Mouse (Mus musculus) forebrain, embryonic 12.5 days (tissue): ENCODE measurements at regions not wholly inside any gene's neighbourhood (a gene's known extent, or its start where the extent isn't known, plus 50 kb on each side); places are given as distances from the start of the nearest gene placed in this dataset.

ENCODE experiments used
- ATAC-seq: fragments of 200-750 bp; cut with Nextera tagmentation; 2 replicates; pipeline ENCODE4 v1.8.0; 2017; ENCODE audit warnings: moderate TSS enrichment; ENCODE audit not compliant: low FRiP score
- H3K27ac ChIP-seq: fragments of 300-500 bp; sonication (generic); 2 replicates; pipeline ENCODE4 v1.5.1; 2016; ENCODE audit warnings: mild to moderate bottlenecking
- H3K27me3 ChIP-seq: fragments of 300-500 bp; sonication (generic); 2 replicates; pipeline ENCODE4 v1.6.1; 2016; ENCODE audit warnings: mild to moderate bottlenecking
- H3K36me3 ChIP-seq: fragments of 300-500 bp; sonication (generic); replicated peaks from 2 replicates; pipeline ENCODE4 v1.6.1; 2016; ENCODE audit warnings: mild to moderate bottlenecking
- H3K4me1 ChIP-seq: fragments of 300-500 bp; sonication (generic); 2 replicates; pipeline ENCODE4 v1.6.1; 2016
- H3K4me2 ChIP-seq: fragments of 300-500 bp; sonication (generic); 2 replicates; pipeline ENCODE4 v1.6.1; 2016; ENCODE audit warnings: mild to moderate bottlenecking, moderate library complexity
- H3K4me3 ChIP-seq: fragments of 300-500 bp; sonication (generic); replicated peaks from 2 replicates; pipeline ENCODE4 v1.5.1; 2016; ENCODE audit warnings: mild to moderate bottlenecking
- H3K9ac ChIP-seq: fragments of 300-500 bp; sonication (generic); 2 replicates; pipeline ENCODE4 v1.6.1; 2016; ENCODE audit warnings: mild to moderate bottlenecking
- H3K9me3 ChIP-seq: fragments of 300-500 bp; sonication (generic); 2 replicates; pipeline ENCODE4 v1.6.1; 2016
- WGBS: fragments of 180-500 bp; shearing (Covaris S2); methylation state at CpG from one replicate; pipeline ENCODE4 v1.1.7; 2016; 5-methylcytosine and 5-hydroxymethylcytosine counted together

- no peak overlapping the region for H3K27ac ChIP-seq
- H3K9me3 ChIP-seq = no peaks in the 10 kb centered on the region
- H3K36me3 ChIP-seq = no peaks in the 10 kb centered on the region
- ATAC-seq = no peak
- H3K27me3 ChIP-seq = no peaks in the 10 kb centered on the region
- 72% methylated on average over 1 of the region's 1 CpGs for WGBS
- H3K9ac ChIP-seq = no peak overlapping the region
- H3K4me3 ChIP-seq = no peak overlapping the region
- H3K4me1 ChIP-seq = no peaks in the 10 kb centered on the region
- no peak overlapping the region for H3K4me2 ChIP-seq
Observed at GRCm38 (mm10) chr6:41225382-41225781, 76.7 kb upstream of the Try4 start.

- Histone ChIP-seq H3K9me3 (0 out of 2 replicates have a peak, but pooled peaks cover 4% of the 10 kb centered on the region), H3K36me3 (no peaks in the 10 kb centered on the region), H3K9ac (no peak overlapping the region), H3K4me3 (no peak overlapping the region), H3K27me3 (no peaks in the 10 kb centered on the region), H3K27ac (no peak overlapping the region), H3K4me1 (no peaks in the 10 kb centered on the region), H3K4me2 (no peak overlapping the region)
- 84% methylated on average over 7 of the region's 7 CpGs for WGBS
- ATAC-seq = no peak
Observed at GRCm38 (mm10) chr6:41218415-41218814, 83.7 kb upstream of the Try4 start.

GRCm38 (mm10) chr6:41215857-41216256 is 86.2 kb upstream of the Try4 start:
- 88% methylated on average over 4 of the region's 4 CpGs for WGBS
- Histone ChIP-seq H3K4me1 (no peaks in the 10 kb centered on the region), H3K4me3 (no peak overlapping the region), H3K4me2 (no peak overlapping the region), H3K9ac (no peak overlapping the region), H3K9me3 (0 out of 2 replicates have a peak, but pooled peaks cover 4% of the 10 kb centered on the region), H3K27me3 (no peaks in the 10 kb centered on the region), H3K36me3 (no peaks in the 10 kb centered on the region), H3K27ac (no peak overlapping the region)
- no peak for ATAC-seq

DNA sequence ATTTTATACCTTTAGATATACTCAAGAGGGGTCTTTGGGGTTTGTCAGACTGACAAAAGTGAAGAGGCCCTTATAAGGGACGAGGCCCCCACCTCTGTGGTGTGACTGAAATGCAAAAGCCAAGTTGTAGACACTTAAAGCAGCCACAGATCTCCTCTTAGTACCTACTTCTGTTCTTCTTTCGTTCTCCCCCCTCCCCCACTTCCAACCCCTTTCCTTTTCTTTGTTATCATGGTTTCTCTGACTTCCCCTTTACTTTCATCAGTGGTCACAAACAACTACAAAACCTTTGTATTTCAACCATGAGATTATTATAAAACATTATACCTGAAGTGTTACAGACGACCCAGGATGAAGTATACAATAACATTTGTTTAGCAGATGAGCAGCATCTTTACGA is 96.2 kb upstream of the Try4 start:
- Histone ChIP-seq H3K27me3 (no peaks in the 10 kb centered on the region), H3K4me2 (no peak overlapping the region), H3K9me3 (no peaks in the 10 kb centered on the region), H3K36me3 (no peaks in the 10 kb centered on the region), H3K27ac (no peak overlapping the region), H3K4me3 (no peak overlapping the region), H3K4me1 (no peaks in the 10 kb centered on the region), H3K9ac (no peak overlapping the region)
- ATAC-seq = no peak
- WGBS = 76% methylated on average over 4 of the region's 4 CpGs

DNA sequence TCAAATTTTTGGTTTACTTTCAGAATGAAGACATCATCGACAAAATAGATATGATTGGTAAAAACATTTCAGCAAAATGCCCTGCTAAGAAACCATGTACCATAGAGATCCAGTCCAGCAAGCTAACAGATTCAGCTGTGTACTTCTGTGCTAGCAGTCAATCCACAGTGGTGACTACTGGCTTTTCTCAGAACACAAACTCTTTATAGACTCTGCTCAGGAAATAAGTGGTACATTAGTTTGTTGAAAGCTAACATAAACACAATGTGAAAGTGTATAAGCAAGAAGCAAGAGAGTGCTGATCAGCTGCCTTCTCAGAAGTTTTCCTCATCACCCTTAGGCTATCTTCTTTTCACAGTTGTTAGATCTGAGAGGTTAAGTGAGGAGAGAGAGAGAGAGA is 99.2 kb upstream of the Try4 start:
- Histone ChIP-seq H3K36me3 (no peaks in the 10 kb centered on the region), H3K9me3 (no peaks in the 10 kb centered on the region), H3K4me3 (no peak overlapping the region), H3K4me1 (no peaks in the 10 kb centered on the region), H3K27ac (no peak overlapping the region), H3K4me2 (no peak overlapping the region), H3K27me3 (no peaks in the 10 kb centered on the region), H3K9ac (no peak overlapping the region)
- no peak for ATAC-seq
- WGBS = 94% methylated on average over 1 of the region's 1 CpGs

DNA sequence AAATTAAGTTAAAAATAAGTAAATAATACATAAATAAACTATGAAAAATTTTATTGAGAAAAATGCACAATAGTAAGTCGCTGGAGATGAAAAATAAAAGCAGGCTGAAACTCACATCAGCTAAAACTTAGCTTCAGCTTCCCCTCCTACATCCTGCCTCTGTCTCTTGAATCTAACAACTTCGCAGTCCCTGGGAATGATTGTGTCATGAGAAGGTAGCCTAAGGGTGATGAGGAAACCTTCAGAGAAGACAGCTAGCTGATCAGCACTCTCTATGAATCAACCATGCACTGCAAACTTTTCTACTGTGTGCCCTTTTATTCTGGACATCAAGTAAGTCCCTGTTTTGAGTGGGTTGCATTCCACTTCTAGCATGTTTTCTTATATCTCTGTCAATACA is 99.8 kb upstream of the Try4 start:
- Histone ChIP-seq H3K4me1 (no peaks in the 10 kb centered on the region), H3K36me3 (no peaks in the 10 kb centered on the region), H3K4me2 (no peak overlapping the region), H3K4me3 (no peak overlapping the region), H3K27me3 (no peaks in the 10 kb centered on the region), H3K9ac (no peak overlapping the region), H3K9me3 (no peaks in the 10 kb centered on the region), H3K27ac (no peak overlapping the region)
- ATAC-seq = no peak
- WGBS = 79% methylated on average over 2 of the region's 2 CpGs

- H3K27me3 ChIP-seq = no peaks in the 10 kb centered on the region
- no peaks in the 10 kb centered on the region for H3K9me3 ChIP-seq
- no peak overlapping the region for H3K4me2 ChIP-seq
- no peak overlapping the region for H3K9ac ChIP-seq
- H3K27ac ChIP-seq = no peak overlapping the region
- no peak overlapping the region for H3K4me3 ChIP-seq
- 48% methylated on average over 1 of the region's 1 CpGs for whole genome bisulfite sequencing
- ATAC-seq = no peak
- no peaks in the 10 kb centered on the region for H3K36me3 ChIP-seq
- no peaks in the 10 kb centered on the region for H3K4me1 ChIP-seq
Observed at GRCm38 (mm10) chr6:41194464-41194863, 107.6 kb upstream of the Try4 start.

DNA sequence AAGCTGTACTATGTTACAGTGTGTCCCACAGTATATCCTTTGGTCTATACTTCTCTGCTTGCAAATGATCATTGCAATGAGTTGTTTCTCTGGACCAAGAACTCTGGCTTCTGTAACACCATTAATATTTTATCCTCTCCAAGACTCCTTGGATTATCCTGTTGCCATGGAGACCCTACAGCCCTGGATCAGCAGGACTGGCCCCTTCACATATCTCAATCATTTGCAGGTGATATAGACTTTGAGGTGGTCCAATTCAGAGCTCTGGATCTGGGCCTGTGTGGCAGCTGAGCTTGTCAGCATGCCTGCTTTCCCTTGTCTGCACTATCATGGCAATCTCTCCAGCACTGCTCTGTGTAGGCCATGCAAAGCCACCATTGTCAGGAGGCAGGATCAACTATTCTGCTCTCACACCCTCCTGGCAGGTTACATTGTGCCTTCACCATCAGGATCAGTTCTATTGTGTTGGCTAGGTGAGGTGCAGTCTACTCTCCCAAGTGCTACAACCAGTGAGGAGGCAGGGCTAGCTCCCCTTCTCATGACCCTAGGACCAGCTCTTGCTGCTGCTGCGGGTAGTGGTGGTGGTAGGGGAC is 110.2 kb upstream of the Try4 start:
- Histone ChIP-seq H3K4me3 (no peak overlapping the region), H3K9ac (no peak overlapping the region), H3K27me3 (no peaks in the 10 kb centered on the region), H3K36me3 (no peaks in the 10 kb centered on the region), H3K27ac (no peak overlapping the region), H3K9me3 (no peaks in the 10 kb centered on the region), H3K4me2 (no peak overlapping the region), H3K4me1 (no peaks in the 10 kb centered on the region)
- 92% methylated on average over 1 of the region's 1 CpGs for WGBS
- no peak for ATAC-seq

GRCm38 (mm10) chr6:41188910-41189309 is 113.2 kb upstream of the Try4 start:
- no peaks in the 10 kb centered on the region for H3K9me3 ChIP-seq
- H3K36me3 ChIP-seq = no peaks in the 10 kb centered on the region
- no peak for ATAC-seq
- no peak overlapping the region for H3K4me3 ChIP-seq
- no peaks in the 10 kb centered on the region for H3K4me1 ChIP-seq
- no peak overlapping the region for H3K27ac ChIP-seq
- H3K9ac ChIP-seq = no peak overlapping the region
- no peak overlapping the region for H3K4me2 ChIP-seq
- no peaks in the 10 kb centered on the region for H3K27me3 ChIP-seq
- 77% methylated on average over 2 of the region's 2 CpGs for WGBS

DNA sequence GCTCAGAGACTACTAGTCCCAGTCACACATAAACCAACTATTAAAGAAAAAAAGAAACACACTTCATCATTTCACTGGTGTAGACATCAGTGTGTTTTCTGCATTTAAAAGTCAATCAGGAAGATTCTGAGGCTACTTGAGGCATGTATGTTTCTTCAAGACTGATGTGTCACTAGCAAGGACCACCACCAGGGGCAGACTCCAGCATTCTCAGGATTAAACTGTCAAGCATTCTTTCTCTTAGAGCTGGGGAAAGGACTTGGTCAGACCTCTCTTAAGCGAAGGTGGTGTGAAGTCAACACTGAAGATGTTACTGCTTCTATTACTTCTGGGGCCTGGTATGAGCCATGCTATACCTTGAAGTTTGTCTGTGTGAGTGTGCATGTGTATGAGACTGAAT is 114.1 kb upstream of the Try4 start:
- 88% methylated on average over 1 of the region's 1 CpGs for whole genome bisulfite sequencing
- Histone ChIP-seq H3K36me3 (no peaks in the 10 kb centered on the region), H3K27me3 (no peaks in the 10 kb centered on the region), H3K27ac (no peak overlapping the region), H3K4me3 (no peak overlapping the region), H3K4me2 (no peak overlapping the region), H3K9me3 (no peaks in the 10 kb centered on the region), H3K4me1 (no peaks in the 10 kb centered on the region), H3K9ac (no peak overlapping the region)
- no peak for ATAC-seq

- no peak overlapping the region for H3K4me2 ChIP-seq
- WGBS = 88% methylated on average over 7 of the region's 7 CpGs
- no peak overlapping the region for H3K27ac ChIP-seq
- H3K4me1 ChIP-seq = no peaks in the 10 kb centered on the region
- no peaks in the 10 kb centered on the region for H3K36me3 ChIP-seq
- no peak for ATAC-seq
- no peak overlapping the region for H3K9ac ChIP-seq
- H3K9me3 ChIP-seq = no peaks in the 10 kb centered on the region
- no peak overlapping the region for H3K4me3 ChIP-seq
- H3K27me3 ChIP-seq = no peaks in the 10 kb centered on the region
Observed at GRCm38 (mm10) chr6:41178896-41179295, 123.2 kb upstream of the Try4 start.

DNA sequence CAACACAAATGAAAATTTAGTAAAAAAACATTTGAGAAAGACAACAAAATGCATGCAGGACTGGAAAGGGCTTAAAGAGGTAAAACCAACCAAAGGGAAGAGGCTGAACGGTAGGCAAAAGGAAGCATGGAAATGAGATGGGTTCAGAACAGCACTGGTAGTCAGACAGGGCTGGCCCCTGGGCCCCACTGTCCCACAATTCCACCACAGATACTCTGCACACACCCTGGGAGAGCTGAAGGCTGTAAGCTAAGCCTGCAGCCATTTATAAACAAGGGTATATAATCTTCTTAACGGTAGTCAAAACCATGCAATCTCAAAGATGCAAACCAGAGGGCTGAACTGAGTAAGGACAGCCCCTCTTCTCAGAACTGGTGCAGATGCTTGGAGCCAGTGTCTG is 124.0 kb upstream of the Try4 start:
- Histone ChIP-seq H3K9ac (no peak overlapping the region), H3K27me3 (no peaks in the 10 kb centered on the region), H3K9me3 (no peaks in the 10 kb centered on the region), H3K4me3 (no peak overlapping the region), H3K27ac (no peak overlapping the region), H3K4me2 (no peak overlapping the region), H3K36me3 (no peaks in the 10 kb centered on the region), H3K4me1 (no peaks in the 10 kb centered on the region)
- no peak for ATAC-seq
- 87% methylated on average over 2 of the region's 2 CpGs for WGBS

GRCm38 (mm10) chr6:41177152-41177551 is 124.9 kb upstream of the Try4 start:
- no peaks in the 10 kb centered on the region for H3K9me3 ChIP-seq
- 87% methylated on average over 3 of the region's 3 CpGs for WGBS
- H3K27me3 ChIP-seq = no peaks in the 10 kb centered on the region
- ATAC-seq = no peak
- H3K4me3 ChIP-seq = no peak overlapping the region
- H3K4me2 ChIP-seq = no peak overlapping the region
- no peaks in the 10 kb centered on the region for H3K36me3 ChIP-seq
- H3K27ac ChIP-seq = no peak overlapping the region
- no peaks in the 10 kb centered on the region for H3K4me1 ChIP-seq
- H3K9ac ChIP-seq = no peak overlapping the region
